Mouse (Mus musculus) neutrophil, adult 65 days (primary cell): ENCODE data around the gene Trp53i11. TPM values are rescaled to one million over a fixed set of nuclear protein-coding genes. Genes with fewer than 3 reads are reported as not detected.

Experiments used
- total RNA-seq: library from RNA; stranded (reverse); gene quantifications from 2 replicates; pipeline ENCODE4 v1.2.4, GENCODE M21; 2023

Trp53i11 gene
- total RNA-seq = 2.0 and 6.6 TPM in 2 replicates

GRCm38 (mm10) chr2:93187323-93187996, at the start of gene Trp53i11:
Gene Trp53i11, plus strand, starts transcription at chr2:93187548.

Other genes starting within 250 kb of the Trp53i11 start
- gene Prdm11, start 141.4 kb upstream of the Trp53i11 start, total RNA-seq = 2.8 and 3.1 TPM in 2 replicates
- gene Tspan18, start 147.0 kb downstream of the Trp53i11 start, total RNA-seq = 0.63 and 0.79 TPM in 2 replicates